Mouse (Mus musculus): Measurements from ENCODE around the gene Trpm7.
"Not testable (repeated sequence)": the region's sequence is repeated elsewhere in the genome, so short reads cannot be mapped to it uniquely, and the experiment has no call there.

Gene Trpm7

DNA sequence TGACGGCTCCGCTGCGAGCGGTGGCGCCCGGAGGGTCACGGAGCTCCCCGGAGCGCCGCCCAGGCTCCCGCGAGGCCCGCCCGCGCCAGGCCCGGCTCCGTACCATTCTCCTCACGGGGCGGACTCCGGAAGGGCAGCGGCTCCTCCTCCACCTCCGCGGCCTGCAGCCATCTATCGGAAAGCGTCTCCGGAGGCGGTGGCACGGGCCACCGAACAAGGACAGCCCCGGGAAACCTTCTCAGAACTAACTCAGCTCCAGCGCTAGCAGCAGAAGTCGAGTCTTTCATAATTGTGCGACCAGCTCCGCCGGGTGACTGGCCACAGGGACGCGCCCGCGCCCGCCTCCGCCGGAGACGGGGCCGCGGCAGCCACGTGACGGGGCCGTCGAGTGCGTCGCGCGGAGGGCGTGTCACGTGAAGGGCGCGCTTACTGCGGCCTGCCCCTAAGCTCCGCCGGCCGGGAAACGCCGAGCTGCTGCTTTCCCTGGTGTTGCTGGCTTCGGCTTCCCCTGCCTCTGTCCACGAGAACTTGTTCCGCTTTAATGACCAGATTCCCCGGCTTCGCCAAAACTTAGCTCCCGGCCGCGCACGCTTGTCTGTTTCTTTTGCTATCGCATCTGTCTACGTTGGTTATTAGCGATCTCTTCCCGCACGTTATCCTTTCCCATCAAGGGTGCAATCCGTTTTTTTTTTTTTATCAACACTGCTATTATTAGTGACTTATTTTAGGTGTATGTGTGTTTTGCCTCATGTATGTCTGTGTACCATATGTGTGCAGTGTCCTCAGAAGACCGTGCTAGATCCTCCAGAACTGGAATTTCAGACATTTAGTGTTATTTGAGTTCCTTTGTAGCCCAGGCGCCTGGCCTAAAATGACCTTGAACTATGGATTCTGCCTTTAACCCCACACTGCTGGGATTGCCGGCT lies at the start of gene Trpm7:
Trpm7 (minus strand) TSS at position 360 of the 926 bp plus-strand sequence.
- DNase-seq (ENCODE audit: extremely low read depth, low read depth, low spot score): peak; percentile 25

DNA sequence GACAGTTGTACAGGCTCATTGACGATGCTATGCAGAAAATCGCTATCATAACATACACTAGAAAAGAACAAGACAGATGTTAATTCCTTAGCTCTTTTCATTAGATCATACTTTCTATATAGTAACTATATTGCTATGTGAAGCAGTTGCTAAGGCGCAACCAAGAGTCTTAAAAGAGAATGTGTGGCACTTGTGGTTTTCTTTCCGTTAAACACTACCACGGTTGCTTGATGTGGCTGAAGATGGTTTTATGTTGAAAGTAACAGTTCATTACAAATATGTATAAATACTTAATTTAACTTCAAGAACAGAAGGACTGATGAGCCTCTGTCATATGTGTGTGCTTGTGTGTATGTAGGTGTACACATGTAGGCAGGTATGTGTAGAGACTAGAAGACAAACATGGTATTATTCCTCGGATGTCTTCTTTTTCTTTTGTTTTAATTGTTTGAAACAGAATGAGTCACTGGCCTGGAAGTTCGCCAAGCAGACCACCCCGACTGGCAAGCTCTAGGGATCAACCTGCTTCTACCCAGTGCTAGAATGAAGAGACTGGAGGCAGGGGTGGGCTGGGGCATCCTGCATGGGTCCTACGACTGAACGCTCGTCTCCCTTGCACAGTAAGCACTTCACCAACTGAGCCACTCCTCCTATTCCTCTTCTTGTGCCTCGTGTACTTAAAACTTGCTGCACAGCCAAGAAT lies 44.5 kb upstream of the Trpm7 start:
- no peak for DNase-seq (ENCODE audit: extremely low read depth, low read depth, low spot score)

DNA sequence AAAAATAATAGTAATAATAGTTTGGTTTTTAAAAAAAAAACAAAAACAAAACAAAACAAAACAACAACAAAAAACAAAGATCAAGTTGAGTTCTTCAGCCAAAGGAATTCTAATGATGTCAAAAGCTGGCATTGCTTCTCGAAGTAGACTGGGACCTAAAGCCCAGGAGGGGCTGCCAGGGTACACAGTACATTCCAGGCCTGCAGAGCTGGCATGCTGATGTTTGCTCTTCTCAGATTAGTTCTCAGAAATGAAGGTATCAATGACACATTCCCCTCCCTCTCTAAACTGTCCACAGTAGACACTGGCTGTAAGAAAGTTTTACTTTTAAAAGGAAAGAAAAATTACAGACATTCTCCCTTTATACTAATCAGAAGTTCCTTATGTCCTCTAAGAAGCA lies 40.2 kb upstream of the Trpm7 start:
- no peak for DNase-seq (ENCODE audit: extremely low read depth, low read depth, low spot score)

DNA sequence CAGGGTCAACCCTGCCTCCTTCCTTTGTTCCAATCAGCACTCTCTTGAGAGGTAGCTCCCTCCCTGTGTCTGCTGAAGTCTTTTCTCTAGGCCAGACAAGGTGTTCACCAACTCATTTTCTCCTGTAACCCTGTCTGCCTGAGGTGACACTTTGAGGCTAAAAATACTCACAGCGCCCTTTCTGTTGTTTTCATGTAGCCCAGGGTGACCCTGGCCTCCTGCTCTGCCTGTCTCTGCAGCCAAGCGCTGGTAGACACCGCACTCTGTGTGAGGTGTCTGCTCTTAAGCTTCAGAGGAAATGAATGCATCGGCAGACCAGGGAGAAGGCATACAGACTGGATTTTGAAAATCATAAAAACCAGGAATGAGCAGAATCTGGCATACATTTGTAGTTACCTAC lies 38.1 kb upstream of the Trpm7 start:
- DNase-seq (ENCODE audit: extremely low read depth, low read depth, low spot score): no peak

DNA sequence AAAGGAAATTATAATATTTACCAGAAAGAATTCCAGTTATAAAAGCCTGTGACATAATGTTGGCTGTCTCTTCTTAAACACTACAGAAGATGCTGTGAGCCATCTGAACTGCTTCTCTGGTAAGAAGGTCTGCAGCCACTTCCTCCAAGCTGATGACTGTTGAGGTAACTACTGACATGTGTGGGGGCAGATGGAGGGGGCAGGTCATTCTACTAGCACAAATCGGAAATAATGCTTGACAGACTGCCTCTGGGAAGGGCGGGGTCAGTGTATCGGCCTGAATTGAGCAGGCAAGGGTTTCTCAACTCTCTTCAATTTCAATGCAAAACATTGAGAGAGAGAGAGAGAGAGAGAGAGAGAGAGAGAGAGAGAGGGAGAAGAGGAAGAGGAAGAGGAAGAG lies 28.1 kb upstream of the Trpm7 start:
- no peak for DNase-seq (ENCODE audit: extremely low read depth, low read depth, low spot score)

DNA sequence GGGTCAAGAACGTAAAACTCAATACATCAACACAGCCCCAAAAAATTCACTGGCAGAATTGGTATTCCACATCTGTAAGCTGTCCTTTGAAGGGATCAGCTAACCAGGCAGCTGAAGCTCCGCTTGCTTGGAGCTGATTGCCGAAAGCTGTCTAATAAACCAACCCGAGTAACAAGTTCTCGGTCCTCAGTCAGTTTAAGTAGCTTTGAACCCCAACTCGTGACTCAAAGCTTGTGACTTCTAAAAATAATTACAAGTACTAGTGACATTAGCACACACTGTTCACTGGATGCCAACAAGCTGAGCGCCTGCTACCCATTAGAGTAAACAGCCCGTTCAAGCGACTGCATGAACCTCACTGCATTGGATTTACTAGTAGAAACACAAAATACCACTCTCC lies 21.5 kb upstream of the Trpm7 start:
- DNase-seq (ENCODE audit: extremely low read depth, low read depth, low spot score): no peak

DNA sequence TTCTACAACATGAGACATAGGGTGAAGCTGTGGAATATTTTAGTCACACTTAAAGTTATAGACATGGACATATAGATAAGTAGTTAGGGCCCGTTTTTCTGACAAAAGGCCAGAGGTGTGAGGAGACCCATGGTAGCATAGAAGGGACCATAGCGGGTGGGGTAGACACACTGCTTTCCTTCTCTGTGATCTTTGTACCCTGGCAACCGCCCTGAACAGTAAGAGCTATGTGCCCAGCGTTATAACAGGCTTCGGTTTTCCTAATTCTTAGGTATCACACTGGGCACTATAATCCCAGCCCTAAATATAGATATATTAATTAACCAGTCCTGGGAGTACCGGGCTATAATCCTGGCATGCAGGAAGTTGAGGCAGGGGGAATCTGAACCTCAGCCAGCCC lies 20.9 kb upstream of the Trpm7 start:
- DNase-seq (ENCODE audit: extremely low read depth, low read depth, low spot score): no peak

DNA sequence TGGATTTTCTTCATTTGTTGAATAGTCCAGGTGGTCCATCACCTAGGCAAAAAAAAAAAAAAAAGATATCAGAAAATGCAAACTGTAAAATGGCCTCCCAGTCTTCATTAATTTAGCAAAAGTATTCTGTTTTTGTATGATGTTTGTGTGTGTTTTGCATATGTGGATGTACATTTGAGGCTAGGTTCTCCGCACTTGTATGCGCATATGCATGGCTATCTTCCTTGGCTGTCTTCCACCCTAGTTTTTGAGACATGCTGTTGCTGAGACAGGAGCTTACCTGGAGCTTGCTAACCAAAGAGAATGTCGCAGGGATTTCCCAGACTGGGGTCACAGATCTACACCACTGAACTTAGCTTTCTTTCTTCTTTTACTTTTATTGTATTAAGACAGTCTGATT lies 18.2 kb upstream of the Trpm7 start:
- no peak for DNase-seq (ENCODE audit: extremely low read depth, low read depth, low spot score)

DNA sequence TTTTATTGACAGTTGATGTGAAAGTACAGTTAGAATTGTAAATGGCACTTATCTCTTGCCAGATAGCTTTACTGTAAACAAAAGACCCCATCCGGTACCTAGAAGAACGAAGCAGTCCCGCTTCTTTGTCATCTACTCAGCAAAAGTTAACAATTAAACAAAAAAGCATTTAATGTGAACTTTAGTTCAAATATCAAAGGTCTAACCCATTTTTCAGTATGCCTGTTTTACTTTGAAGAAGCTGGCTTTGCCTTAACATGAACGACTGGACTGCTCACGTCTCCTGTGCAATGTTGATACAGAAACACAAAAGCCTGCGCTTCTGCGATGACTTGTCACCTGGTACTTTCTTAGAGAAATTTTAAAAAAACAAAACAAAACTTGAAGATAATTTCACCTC lies 16.3 kb upstream of the Trpm7 start:
- no peak for DNase-seq (ENCODE audit: extremely low read depth, low read depth, low spot score)

DNA sequence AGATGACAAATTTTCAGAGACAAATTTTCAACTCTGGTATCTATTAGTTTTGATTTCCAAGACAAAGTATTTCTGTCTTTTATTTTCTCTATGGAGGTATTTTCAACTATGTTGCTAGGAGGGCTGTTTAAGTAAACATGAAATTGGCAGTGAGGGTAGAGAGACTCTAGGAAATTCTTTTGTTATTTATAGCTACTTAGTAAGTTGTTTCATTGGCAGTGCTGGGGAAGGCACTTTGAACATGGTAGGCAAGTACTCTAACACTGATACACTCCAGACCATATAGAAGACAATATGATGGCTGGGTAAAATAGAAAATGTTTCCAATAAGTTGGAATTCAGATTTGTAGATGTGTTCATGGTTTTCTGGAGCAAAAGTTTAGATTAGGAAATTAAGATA lies 15.7 kb upstream of the Trpm7 start:
- DNase-seq (ENCODE audit: extremely low read depth, low read depth, low spot score): no peak

DNA sequence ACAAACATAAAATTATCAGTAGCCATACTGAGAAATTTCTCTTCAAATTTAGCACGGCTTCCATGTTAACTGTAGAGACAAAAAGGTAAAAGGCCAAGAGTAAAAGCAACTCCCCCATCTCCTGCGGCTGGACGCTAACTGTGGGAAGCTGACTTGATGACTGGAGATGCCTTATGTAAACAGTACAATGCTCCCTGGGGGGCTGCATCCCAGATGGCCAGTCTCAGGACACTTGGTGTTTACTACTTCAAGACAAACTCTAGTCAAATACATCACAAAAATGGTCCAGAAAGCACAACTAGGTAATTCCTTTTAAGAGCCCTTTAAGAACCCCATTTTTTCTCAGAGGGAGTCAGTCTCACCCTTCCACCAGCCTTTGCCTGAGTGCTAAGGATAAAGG lies 11.1 kb upstream of the Trpm7 start:
- DNase-seq (ENCODE audit: extremely low read depth, low read depth, low spot score): no peak

DNA sequence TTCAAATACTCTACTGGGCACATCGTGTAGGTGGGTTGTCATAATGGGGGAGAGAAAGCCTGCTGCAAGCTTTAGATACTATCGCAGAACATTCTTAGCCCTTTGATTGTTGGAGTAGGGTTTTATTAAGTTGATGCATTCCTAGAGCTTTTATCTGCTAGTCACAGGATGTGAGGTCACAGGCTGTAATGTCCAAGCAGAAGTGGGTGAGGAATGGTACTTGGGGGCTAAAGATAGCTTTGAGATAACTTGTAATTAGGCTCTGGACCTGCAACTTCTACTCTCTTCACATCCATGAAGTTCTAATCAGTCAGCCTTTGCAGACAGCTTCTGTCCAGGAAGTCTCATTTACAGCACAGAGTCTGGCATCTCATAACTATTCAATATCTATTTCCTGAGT lies 9.8 kb upstream of the Trpm7 start:
- no peak for DNase-seq (ENCODE audit: extremely low read depth, low read depth, low spot score)

DNA sequence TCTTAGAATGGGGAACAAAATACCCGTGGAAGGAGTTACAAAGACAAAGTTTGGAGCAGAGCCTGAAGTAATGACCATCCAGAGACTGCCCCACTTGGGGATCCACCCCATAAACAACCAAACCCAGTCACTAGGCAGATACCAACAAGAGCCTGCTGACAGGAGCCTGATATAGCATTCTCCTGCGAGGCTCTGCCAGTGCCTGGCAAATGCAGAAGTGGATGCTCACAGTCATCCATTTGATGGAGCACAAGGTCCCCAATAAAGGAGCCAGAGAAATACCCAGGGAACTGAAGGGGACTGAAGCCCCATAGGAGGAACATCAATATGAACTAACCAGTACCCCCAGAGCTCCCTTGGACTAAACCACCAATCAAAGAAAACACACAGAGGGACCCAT lies 6.7 kb upstream of the Trpm7 start:
- DNase-seq (ENCODE audit: extremely low read depth, low read depth, low spot score): not testable (repeated sequence)

DNA sequence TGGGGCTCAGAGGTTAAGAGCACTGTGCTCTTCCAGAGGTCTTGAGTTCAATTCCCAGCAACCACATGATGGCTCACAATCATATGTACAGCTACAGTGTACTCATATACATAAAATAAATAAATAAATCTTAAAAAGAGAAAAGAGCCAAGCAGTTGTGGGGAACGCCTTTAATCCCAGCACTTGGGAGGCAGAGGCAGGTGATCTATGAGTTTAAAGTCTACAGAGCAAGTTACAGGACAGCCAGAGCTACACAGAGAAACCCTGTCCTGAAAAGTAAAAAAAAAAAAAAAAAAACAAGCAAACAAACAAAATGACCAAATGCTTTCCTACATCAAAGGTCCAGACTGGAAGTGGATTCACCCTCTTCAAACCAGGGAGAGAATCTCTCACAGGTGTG lies 2.0 kb upstream of the Trpm7 start:
- DNase-seq (ENCODE audit: extremely low read depth, low read depth, low spot score): no peak

DNA sequence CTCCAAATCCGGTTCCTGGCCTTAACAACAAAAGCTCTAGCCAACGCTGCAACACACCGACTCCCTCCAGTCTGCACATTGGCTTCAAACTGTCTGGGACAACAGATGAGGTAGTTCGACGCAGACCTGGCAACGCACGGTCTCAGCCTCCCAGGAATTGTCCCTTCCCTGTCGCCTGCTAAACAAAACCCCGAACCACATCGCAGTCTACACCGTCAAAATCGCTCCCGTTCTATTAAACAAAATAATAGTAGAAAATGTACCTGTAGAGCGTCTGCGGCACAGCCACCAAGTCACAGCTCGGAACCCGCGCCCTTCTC lies 554 bp downstream of the Trpm7 start:
- DNase-seq (ENCODE audit: extremely low read depth, low read depth, low spot score): no peak

DNA sequence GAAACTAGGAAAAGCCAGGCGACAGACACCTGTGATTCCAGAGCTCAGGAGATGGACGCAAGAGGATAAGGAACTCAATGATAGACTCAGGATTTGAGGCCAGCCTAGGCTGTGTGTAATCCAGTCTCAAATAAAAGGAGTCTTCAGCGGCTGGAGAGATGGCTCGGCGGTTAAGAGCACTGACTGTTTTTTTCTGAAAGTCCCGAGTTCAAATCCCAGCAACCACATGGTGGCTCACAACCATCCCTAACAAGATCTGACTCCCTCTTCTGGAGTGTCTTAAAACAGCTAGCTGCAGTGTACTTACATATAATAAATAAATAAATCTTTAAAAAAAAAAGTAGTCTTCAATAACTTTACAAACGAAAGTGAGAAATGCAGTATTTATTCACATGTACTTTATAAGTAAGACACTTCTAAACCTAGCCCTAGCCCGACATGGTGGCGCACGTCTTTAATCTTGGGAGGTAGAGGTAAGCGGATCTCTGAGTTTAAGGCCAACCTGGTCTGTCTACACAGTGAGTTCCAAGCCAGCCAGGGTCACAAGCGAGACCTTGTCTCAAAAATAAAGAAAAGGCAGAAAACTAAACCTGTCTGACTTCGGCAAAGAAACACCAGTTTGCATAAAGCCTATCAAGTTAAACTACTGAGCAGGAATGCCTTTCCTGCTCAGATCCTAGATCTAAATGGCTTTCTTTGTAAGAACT lies 1.1 kb downstream of the Trpm7 start:
- DNase-seq (ENCODE audit: extremely low read depth, low read depth, low spot score): no peak

DNA sequence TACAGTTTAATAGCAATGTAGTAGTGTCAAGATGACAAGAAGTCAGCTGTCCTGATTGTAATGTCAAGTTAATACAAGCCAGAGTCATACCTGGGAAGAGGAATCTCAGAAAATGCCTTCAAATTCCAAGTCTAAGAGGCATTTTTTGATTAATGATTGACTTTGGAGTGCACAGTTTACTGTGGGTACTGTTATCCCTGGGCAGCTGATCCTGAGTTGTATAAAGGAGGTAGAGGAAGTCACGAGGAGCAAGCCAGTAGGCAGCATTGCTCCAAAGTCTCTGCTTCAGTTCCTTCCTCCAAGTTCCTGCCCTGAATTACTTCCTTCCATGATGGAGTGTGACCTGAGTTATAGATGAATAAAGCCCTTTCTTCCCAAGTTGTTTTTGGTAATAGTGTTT lies 9.7 kb downstream of the Trpm7 start:
- DNase-seq (ENCODE audit: extremely low read depth, low read depth, low spot score): no peak

DNA sequence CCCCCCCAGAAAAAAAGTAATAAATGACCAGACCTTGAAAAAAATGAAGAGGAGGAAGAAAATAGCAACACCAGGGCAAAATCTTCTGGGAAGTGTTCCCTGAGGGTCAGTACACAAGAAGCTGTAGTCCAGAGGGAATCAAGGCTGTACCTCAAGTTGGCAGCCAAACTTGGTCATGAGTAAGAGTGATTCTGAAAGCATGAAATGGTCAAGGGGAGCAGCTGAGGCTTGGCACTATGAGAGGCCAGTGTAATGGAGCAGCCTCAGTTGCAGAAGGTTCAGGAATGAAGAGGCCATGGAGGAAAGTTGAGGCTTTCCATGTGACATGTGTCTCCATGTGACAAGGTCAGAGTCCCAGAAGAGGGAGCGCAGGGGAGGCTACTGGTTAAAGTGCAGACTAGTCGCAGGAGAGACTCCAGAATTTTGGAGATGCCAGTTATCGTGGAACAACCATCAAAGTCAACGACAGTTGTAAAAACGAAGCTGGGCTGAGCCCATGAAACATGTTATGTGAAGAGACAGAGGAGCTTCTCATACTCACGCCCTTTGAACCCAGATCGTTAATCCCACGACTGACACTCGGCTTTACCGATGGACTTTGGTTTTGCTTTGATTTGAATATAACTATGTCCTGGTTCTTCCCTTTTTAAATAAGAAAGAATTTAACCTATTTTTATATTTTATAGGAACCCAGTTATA lies 10.4 kb downstream of the Trpm7 start:
- DNase-seq (ENCODE audit: extremely low read depth, low read depth, low spot score): no peak

DNA sequence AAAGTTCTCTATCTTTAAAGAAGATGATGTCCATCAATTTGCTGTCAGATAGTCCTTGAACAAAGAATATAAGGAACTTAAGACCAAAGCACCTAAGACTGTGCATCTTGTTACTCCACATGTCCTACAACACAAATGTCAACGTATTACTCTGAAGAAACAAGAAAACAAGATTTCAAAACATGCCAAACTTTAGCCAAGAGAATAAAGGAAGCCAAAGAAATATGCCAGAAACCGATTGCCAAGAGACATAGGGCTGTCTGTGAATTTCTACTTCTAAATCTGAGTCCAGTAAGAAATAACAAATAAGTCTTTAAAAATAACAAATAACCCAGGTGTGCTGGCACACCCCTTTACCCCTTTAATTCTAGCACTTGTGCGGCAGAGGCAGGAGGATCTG lies 11.0 kb downstream of the Trpm7 start:
- DNase-seq (ENCODE audit: extremely low read depth, low read depth, low spot score): no peak

DNA sequence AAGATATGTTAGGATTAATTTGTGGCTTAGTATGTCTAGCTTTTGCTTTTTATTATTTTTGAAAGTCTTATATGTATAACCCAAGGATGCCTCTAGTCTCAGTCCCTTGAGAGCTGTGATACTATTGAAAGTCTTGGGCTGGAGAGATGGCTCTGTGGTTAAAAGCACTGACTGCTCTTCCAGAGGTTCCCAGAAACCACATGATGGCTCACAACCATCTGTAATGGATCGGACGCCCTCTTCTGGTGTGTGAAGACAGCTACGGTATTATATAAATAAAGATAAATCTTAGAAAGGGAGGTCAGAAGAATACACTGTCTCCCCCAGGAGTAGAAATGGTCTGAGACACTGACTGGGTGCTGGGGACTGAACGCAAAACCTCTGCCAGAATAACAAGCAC lies 31.3 kb downstream of the Trpm7 start:
- DNase-seq (ENCODE audit: extremely low read depth, low read depth, low spot score): no peak

DNA sequence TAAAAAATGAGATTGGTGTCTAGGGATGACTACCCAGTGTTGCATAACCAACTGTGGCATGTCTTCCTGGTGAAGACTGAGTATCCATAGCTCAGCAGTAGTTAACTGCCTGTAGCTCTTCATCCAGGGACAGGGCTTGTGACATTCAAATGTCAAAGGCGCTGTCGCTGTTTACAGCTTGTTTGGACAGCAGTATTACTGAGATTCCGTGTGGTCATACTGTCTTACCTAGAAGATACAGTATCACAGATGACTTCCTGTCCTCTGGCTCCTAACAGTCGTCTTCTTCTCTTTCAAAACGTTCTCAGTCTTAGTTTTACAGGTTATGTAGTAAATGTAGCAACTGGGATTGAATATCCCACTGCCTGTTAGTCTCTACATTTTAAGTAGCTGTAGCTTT lies 37.2 kb downstream of the Trpm7 start:
- DNase-seq (ENCODE audit: extremely low read depth, low read depth, low spot score): no peak
